Mouse (Mus musculus) lung, postnatal 36 days (tissue): ENCODE results near the gene Mthfd1.

Experiments used
- DNase-seq: peaks from one replicate; pipeline ENCODE4 v3.0.0; 2022; ENCODE audit warnings: mixed read lengths

Gene Mthfd1

DNA sequence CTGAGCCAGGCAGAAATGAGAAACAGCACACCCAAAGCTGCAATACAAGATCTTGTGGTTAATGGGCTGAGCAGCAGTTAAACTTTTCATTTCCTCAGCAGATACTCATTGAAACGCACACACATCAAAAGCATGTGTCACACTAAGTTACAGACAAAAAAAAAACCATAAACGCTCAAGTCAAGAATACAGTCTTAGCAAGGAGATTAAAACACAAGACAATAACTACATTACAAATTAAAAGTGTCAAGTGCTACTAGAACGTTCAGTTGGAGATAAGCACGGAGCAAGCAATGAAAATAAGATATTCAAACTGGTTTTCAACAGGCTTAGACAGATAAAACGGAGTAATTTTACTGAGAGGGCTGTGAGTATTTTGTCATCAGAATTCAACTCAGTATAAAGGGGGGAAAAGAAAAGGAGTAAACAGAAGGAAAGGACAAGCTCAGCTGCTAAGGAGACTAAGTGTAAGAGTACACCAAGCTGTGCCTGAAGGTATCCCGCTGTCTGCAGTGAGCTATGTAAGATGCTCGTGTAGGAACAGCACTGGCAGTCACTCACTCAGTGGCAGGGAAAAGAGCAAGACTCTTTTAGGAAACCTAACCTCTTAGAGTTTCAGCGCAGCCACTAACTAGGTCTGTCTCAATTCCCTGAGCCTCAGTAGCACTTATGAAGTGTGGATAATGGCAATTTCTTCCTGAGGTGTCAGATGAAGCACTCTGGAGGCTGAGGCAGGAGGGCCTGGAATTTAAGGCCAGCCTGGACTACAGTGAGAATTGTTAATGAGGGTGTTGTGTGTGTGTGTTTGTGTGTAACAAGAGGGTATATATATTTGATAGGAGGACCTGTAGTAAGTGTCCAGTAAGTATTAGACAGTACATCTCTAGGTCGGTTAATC lies 106.6 kb downstream of the Mthfd1 start:
- DNase-seq = no peak

DNA sequence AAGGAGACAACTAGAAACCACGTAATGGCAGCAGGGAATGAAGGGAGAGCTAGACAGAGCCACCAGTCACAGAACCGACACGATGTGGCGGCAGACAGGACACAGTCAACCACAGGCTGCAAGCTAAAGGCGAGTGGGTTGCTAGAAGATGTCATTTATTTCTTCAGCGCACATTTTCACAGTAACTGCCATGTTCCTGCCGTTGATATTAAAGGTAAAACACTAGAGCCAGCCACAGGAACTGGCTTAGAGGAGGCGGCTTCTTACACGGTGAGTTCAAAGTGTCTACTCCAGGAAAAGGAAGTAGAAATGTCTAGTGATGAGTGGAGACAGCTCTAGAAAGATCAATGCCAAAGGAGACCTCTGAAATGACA lies 107.2 kb downstream of the Mthfd1 start:
- DNase-seq = no peak

DNA sequence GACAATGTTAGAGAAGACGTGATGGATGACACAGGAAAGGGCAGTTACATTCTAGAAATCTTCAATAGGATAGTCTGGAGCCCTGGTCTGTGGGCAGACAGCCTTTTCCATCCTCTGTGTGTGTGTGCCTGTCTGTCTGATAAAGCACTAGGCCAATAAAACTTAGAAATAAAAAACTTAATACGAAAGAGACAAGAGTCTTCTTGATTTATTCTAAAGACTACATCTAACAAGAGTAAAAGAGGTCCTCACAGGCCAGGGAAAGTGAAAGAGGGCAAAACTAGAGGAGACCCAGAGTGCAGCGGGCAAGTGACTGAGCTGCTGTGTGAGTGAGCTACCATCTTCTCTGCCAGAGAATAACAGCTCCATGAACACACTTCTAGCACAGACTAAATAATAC lies 111.2 kb downstream of the Mthfd1 start:
- DNase-seq = no peak

DNA sequence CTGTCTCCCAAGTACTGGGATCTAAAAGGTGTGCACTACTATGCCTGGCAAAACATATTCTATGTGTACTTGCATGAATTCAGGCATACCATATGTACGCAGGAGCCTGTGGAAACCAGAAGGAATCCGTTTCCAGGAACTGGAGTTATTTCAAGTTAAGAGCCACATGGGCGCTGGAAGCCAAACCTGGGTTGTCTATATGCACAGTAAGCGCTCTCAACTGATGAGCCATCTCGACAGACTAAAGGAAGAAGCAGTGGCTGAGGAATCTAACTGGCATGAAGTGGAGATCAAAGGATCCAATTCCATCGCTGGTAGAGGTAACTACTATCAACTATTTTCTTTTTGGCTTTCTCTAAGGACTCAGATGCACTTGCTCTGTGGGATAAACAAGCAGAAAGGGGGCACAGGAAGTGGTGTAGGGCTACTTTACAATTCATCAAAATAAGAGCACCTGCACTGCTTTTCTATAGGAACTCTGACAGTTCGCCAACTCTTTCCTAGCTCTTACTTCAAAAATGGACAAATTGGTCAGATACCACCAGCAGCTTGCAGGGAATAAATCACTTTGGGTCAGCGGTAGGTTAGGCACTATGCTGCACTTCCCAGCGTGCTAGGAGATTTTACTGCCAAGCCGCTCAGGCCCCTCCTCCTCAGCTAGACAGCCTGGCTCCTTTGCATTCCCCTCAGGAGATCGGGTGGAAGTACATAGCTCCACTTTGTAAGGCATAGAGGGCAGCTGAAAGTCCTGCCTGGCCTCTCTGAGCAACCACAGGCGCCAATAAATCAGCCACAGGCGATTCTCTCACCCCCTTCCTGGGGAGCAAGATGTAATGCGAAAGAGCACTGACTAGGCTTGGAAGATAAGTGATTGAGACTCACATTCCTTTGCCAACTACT lies 112.2 kb downstream of the Mthfd1 start:
- no peak for DNase-seq

DNA sequence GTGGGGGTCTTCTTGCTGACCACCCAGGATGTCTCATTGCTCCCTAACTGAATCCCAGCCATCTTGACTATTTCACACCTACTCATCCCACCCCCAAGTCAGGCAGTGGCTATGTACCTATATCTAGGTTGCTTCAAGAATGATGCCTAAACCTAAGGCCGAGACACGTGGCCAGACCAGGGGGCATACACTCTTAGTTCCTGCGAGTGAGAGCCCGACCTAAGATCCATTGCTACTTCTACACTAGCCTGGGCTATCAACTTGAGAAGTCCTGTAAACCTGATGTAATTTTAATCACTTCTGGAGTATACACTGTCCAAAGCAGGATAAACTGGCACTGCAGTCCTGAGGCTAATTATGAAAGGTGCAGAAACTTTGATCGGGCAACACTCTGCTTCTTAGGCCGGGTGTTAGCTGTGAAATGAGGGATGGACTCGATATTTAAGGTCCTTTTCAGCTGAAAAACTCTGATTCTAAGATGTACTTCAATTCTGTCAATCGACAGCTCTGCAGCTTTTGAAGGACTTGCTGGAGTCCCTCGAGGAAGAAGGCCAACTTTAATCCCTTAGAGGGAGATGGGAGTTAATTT lies 113.2 kb downstream of the Mthfd1 start:
- DNase-seq = no peak

DNA sequence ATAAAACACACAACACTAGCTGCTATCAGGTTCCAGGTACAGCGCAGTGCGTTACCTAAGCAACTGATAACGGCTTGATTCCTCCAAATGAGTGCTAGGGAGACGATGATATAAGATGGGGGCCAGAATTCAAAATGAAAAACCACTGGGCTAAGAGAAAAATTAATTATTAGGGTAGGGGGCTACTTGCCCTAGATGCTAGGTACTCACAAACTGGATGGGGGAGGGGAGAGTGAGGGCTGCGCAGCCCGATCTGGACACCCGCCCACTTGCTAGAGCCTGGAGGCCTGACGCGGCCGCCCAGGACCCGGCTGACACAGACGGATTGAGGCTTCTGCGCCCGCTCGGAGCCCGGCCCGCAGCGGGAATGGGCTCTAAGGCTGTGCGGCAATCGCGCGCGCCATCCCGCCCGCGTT lies 113.7 kb downstream of the Mthfd1 start:
- DNase-seq = peak; percentile 46
